Mouse (Mus musculus): ENCODE results near the gene Slc38a7. TPM values are rescaled to one million over a fixed set of nuclear protein-coding genes. Genes with fewer than 3 reads are reported as not detected.

The Slc38a7 gene
- polyA plus RNA-seq (2016; fragmentation: Nextera tagmentation; extraction: Ambion mirVana) = 9.7 and 10.3 TPM in 2 replicates

DNA sequence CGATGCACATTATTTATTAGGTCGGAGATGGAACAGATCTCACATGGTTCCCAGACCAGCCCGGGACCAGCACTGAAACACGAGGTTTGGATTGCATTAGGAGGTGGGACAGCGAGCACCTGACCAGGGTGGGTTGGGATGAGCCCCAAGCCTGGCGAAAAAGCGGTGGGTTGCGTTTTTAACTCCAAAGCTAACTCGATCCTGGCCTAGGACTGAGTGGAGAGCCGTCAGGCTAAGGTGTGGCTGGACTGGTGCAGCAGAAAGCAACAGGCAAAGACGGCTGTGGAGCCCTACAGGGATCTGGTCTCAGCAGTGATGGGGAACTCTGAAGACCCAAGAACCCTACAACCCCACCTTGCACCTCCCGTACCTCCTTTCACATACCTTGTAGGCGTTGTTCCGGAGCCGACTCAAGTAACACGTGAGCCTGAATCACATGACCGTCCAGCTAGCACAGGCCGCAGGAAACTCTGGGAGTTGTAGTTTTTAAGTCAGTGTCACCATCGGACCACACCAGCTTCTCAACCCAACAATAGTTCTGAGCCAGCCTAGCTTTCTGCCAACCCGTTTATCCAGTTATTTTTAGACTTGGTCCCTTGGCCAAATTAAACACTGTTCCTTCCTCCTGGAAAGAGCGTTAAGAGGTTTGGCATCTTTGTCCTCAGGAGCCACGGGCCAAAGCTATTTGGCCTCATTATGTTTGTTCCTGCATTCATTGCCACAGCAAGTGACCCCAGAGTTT lies at the start of gene Slc38a7:
TSS of gene Slc38a7 (minus strand) at position 438 of the 742 bp plus-strand sequence.
- H3K27ac ChIP-seq = peak within 1 kb of the TSS; percentile 33; the same call in 1 of the 2 replicates
- H3K9me3 ChIP-seq (replicated peaks) = no peaks in the 10 kb centered on the region
- 0 out of 2 replicates have a peak, but pooled peaks cover 3% of the 10 kb centered on the region for H3K36me3 ChIP-seq
- H3K9ac ChIP-seq = peak within 1 kb of the TSS; percentile 66
- H3K4me2 ChIP-seq = peak within 1 kb of the TSS; percentile 77
- WGBS (ENCODE audit: insufficient replicate concordance) = 13% methylated on average over 22 of the region's 22 CpGs
- peak within 1 kb of the TSS; percentile 65 for H3K4me3 ChIP-seq
- H3K27me3 ChIP-seq (replicated peaks) = no peaks in the 10 kb centered on the region
- H3K4me1 ChIP-seq = peaks cover 24% of the 10 kb centered on the region
- ATAC-seq = peak; percentile 85

DNA sequence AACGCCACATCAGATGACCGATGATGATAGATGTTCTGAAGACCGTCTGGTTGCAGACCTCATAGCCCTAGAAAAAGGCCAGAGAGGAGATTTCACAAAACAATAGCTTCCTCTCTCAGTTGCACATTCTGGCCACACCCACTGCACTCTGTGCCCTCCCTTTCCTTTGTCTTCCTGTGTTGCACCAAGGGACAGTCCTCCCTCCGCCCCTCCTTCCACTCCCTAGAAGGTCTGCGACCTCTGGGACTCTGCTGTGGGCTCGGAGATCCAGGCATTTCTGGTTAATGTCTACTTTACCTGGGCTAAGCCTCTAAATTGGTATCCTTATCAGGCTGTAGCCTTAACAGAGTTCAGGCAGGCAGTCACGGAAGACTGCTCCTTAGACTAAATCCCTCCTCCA lies 48.5 kb upstream of the Slc38a7 start:
- Histone ChIP-seq H3K9me3 (replicated peaks) (no peaks in the 10 kb centered on the region), H3K27me3 (replicated peaks) (no peaks in the 10 kb centered on the region), H3K27ac (no peak overlapping the region), H3K36me3 (no peaks in the 10 kb centered on the region), H3K4me2 (no peak overlapping the region), H3K9ac (no peak overlapping the region), H3K4me3 (no peak overlapping the region), H3K4me1 (no peaks in the 10 kb centered on the region)
- ATAC-seq = no peak
- WGBS (ENCODE audit: insufficient replicate concordance) = 34% methylated on average over 7 of the region's 7 CpGs

DNA sequence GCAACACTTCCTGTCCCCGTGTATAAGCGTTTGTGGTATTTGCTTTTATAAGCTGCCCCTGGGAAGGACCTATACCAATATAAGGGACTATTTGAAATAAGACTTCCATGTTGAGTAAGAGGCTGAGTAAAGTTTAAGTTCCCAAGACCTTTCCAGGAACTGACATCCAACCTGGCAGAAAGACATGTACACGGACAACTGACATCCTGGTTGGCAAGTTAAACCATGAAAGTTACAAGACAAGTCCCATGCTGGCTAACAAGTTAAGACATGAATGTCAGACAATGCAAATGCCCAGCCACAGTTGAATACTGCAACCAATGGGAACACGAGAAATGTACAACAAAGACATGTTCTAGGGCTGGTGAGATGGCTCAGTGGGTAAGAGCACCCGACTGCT lies 40.4 kb upstream of the Slc38a7 start:
- Histone ChIP-seq H3K27me3 (replicated peaks) (no peaks in the 10 kb centered on the region), H3K4me3 (no peak overlapping the region), H3K9me3 (replicated peaks) (no peaks in the 10 kb centered on the region), H3K4me1 (no peaks in the 10 kb centered on the region), H3K4me2 (no peak overlapping the region), H3K27ac (no peak overlapping the region), H3K36me3 (no peaks in the 10 kb centered on the region), H3K9ac (no peak overlapping the region)
- ATAC-seq = no peak
- WGBS (ENCODE audit: insufficient replicate concordance) = 67% methylated on average over 5 of the region's 5 CpGs

DNA sequence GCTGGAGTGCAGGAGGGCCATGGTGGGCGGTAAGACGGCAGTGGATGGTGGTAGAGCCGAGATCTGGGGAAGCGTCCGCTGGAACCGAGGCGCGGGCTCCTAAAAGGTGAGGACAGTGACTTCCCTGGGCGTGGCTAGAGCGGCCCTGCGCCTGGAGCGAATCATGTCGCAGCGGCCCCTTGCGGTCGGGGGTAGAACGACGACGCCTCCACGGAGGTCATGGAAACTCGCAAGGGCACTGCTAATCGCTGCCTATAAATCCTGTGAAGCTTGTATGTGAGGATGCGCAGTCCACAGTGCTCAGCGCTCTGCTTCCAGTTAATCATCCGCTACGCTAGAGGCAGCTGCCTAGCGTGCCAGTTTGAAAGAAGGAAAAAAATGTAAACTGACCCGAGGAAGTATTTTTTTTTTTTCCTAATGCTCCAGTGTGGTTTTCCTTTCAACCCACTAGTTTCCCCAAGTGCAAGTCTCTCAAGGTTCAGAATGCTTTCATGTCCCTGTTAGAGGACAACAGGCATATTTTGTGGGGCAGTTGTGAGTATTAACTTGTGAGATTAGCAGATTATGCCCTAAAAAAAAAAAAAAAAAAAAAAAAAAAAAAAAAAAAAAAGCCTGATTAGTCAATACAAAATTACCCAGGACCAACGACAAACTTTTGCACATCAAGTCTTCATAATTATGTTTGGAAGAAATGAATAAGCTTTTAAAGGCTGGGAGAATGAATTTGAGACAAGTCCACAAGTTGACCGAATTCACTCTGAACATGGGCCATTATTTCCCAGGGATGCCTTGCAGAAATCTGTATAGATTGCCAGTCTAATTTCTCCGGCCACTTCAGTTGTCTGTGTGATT lies 35.2 kb upstream of the Slc38a7 start, which contains the start of gene Got2:
TSS of gene Got2 (minus strand) at position 263 of the 852 bp plus-strand sequence.
- Histone ChIP-seq H3K27ac (peak within 1 kb of the TSS; percentile 79), H3K9me3 (replicated peaks) (no peaks in the 10 kb centered on the region), H3K4me1 (peaks cover 38% of the 10 kb centered on the region), H3K36me3 (peaks cover 4% of the 10 kb centered on the region), H3K9ac (peak within 1 kb of the TSS; percentile 81), H3K4me2 (peak within 1 kb of the TSS; percentile 96), H3K27me3 (replicated peaks) (no peaks in the 10 kb centered on the region), H3K4me3 (peak within 1 kb of the TSS; percentile 81)
- 5% methylated on average over 31 of the region's 31 CpGs for WGBS (ENCODE audit: insufficient replicate concordance)
- peak; percentile 81 for ATAC-seq

DNA sequence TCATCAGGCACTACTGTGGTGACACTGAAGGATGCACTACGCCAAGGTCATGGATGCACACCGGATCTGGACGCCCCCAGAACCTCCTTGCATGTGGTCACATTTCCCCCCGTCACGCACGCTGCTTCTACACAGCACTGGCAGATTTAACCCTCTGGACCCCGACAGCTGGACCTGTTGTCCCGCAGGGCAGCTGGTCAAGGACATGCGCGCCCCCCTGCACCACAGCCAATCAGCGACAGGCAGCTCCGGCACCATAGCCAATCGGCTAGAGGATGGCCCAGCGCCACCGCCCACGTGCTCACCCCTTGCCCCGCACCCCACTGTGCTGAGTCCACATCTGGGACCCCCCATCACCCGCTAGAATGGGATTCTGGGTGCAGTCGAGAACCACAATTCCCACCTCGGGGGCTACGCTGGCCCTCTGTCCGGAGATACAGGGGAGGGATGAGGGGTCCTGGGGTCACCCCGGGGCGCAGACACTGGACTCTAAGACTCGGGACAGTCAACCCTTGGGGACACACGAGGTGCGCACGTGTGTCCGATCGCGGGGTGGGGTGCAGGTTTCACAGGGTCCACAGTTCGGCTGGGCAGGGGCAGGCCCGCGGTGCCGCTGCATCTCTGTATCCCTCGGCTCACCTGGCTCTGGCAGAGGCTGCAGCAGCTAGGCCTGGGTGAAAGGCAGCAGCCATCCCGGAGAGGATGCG lies 34.4 kb upstream of the Slc38a7 start:
- ATAC-seq = peak; percentile 86
- Histone ChIP-seq H3K9ac (peak overlapping the region; percentile 81), H3K27ac (peak overlapping the region; percentile 79), H3K27me3 (replicated peaks) (no peaks in the 10 kb centered on the region), H3K9me3 (replicated peaks) (no peaks in the 10 kb centered on the region), H3K4me3 (peak overlapping the region; percentile 81), H3K4me1 (peaks cover 38% of the 10 kb centered on the region), H3K36me3 (peaks cover 8% of the 10 kb centered on the region), H3K4me2 (peak overlapping the region; percentile 96)
- WGBS (ENCODE audit: insufficient replicate concordance) = under 1% methylated on average over 38 of the region's 38 CpGs

DNA sequence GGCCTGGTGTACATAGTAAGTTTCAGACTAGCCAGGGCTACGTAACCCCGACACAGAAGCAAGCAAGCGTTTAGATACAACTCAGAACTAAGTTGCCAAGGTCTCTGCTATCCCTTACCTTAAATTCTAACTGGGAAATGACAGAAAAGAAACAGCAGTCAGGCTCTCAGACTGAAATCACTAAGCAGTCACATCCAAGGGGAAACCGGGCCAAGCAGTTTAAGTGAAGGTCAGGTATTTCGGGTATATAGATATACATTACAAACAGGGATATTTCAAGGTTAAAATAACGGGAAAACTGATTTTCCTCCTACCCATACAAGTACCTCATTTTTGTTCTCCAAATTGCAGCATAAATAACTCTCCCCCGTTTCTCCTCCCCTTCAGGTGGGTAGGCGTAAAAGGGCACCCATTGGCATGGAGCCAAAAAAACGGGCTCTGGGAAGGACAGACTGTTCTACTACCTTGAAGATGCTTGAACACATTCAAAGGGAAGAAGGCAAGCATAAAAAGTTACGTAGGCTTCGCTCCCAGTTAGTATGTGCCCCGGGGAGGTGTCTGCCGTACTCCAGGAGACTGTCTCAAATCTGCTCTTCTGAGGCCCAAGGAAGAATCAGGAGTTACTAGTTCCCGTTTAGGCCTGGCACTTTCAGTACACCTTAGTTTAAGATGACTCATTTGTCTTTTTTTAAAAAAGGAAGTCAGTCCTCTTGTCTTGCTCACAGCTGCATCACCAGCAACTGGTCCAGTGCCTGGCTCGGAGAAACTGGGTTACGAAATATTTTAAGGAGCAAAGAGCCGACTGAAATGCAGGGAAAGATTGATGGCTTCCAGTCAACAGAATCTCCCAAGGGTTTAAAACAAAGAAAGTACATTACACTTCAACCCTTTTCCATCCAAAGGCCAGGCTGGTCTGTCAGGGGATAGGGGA lies 33.6 kb upstream of the Slc38a7 start:
- Histone ChIP-seq H3K9me3 (replicated peaks) (no peaks in the 10 kb centered on the region), H3K9ac (peak overlapping the region; percentile 81), H3K27me3 (replicated peaks) (no peaks in the 10 kb centered on the region), H3K36me3 (peaks cover 15% of the 10 kb centered on the region), H3K27ac (peak overlapping the region; percentile 78), H3K4me3 (peak overlapping the region; percentile 81), H3K4me2 (peak overlapping the region; percentile 96), H3K4me1 (peaks cover 38% of the 10 kb centered on the region)
- WGBS (ENCODE audit: insufficient replicate concordance) = 63% methylated on average over 17 of the region's 17 CpGs
- ATAC-seq = no peak

DNA sequence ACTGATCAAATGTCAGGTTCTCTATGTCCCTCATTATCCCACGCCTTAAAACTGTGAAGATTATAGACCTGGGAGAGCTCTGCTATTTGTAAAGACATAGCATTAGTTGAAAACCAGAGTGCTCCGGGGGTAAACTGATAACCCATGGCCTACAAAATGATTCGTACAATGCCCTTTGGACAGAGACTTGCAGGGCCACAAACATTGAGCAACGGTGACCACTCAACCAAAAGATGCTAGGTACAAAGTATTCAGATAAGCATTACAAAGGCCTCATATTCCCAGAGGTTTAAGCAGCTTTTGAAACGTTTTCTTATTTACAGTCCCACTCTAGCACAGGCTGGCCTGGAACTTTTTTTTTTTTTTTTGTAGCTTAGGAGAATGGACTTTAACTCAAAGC lies 32.6 kb upstream of the Slc38a7 start:
- Histone ChIP-seq H3K4me2 (peak overlapping the region; percentile 27; the same call in 1 of the 2 replicates), H3K4me3 (no peak overlapping the region), H3K9ac (no peak overlapping the region), H3K4me1 (peaks cover 44% of the 10 kb centered on the region), H3K27ac (peak overlapping the region; percentile 36; the same call in 1 of the 2 replicates), H3K9me3 (replicated peaks) (no peaks in the 10 kb centered on the region), H3K27me3 (replicated peaks) (no peaks in the 10 kb centered on the region), H3K36me3 (peaks cover 15% of the 10 kb centered on the region)
- WGBS (ENCODE audit: insufficient replicate concordance) = 59% methylated on average over 5 of the region's 5 CpGs
- ATAC-seq = no peak

DNA sequence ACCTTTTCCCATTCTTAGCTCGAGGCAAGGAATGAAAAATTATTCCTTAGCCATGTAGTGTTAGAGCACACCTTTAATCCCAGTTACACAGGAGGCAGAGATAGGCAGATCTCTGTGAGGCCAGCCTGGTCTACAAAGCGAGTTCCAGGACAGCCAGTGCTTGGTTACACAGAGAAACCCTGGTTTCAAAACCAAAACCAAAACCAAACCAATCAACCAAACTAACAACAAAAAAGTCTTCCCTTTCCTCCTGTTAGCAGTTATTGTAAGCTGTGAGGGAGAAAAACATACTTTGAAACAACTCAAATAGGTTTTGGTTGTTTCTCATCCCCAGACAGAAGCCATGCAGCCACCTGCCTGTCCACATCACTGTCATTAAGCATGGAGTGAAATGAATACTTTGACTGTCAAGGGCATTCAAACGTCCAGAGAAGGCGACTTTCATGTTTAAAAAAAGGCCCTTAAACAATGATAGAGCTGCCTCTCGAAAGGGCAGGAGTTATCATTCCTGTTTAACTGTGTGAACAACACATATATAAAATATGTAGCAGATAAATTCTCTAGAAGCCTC lies 32.0 kb upstream of the Slc38a7 start:
- ATAC-seq = no peak
- 59% methylated on average over 5 of the region's 5 CpGs for WGBS (ENCODE audit: insufficient replicate concordance)
- Histone ChIP-seq H3K9me3 (replicated peaks) (no peaks in the 10 kb centered on the region), H3K4me3 (no peak overlapping the region), H3K9ac (no peak overlapping the region), H3K27ac (peak overlapping the region; percentile 36; the same call in 1 of the 2 replicates), H3K4me1 (peaks cover 44% of the 10 kb centered on the region), H3K4me2 (peak overlapping the region; percentile 27), H3K36me3 (peaks cover 15% of the 10 kb centered on the region), H3K27me3 (replicated peaks) (no peaks in the 10 kb centered on the region)

DNA sequence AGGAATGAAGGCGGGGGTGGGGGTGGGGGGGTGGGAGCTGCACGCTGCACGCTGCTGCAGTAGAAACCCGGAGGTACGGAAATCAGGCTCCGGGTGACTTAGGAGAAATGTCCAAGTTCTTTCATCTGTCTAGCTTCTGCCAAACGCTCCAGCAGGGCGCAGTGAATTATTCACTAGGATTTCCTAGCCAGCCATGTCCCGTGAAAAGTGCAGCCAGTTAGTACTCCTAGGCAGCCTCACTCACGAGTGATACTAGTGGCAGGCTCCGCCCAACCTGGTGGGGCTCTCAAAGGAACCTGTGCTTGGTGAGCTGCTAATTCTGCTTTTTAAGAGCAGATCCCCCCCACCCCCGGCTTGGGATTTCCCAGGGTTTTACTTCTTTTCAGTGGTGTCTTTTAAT lies 31.2 kb upstream of the Slc38a7 start:
- WGBS (ENCODE audit: insufficient replicate concordance) = 68% methylated on average over 11 of the region's 12 CpGs
- Histone ChIP-seq H3K36me3 (peaks cover 20% of the 10 kb centered on the region), H3K4me1 (peaks cover 48% of the 10 kb centered on the region), H3K9me3 (replicated peaks) (no peaks in the 10 kb centered on the region), H3K4me2 (peak overlapping the region; percentile 27; the same call in 1 of the 2 replicates), H3K27me3 (replicated peaks) (no peaks in the 10 kb centered on the region), H3K27ac (no peak overlapping the region), H3K4me3 (no peak overlapping the region), H3K9ac (no peak overlapping the region)
- ATAC-seq = no peak

DNA sequence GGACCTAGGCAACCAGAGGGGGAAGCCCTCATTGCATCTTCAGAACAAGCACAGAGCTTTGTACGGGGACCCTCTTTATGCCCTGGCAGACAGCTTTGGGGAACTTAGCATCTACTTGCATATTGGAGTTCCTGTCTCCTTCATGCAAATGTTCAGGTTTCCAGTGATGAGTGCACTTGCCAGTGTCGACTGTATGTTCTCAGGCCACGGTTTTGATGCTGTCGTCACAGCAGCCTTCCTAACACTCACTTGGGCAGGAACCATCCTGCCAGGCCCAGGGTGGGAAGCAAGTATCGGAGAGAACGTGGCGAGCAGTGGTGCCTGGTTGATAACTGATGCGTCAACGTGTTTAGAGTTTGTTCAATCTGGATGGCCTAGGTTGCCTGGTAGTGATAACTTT lies 28.9 kb upstream of the Slc38a7 start:
- no peak overlapping the region for H3K4me2 ChIP-seq
- no peaks in the 10 kb centered on the region for H3K9me3 ChIP-seq (replicated peaks)
- peaks cover 54% of the 10 kb centered on the region for H3K4me1 ChIP-seq
- peaks cover 33% of the 10 kb centered on the region for H3K36me3 ChIP-seq
- no peaks in the 10 kb centered on the region for H3K27me3 ChIP-seq (replicated peaks)
- no peak for ATAC-seq
- H3K27ac ChIP-seq = no peak overlapping the region
- H3K9ac ChIP-seq = no peak overlapping the region
- H3K4me3 ChIP-seq = no peak overlapping the region
- WGBS (ENCODE audit: insufficient replicate concordance) = 67% methylated on average over 9 of the region's 9 CpGs

All from liver, embryonic 12.5 days (tissue).